Mouse (Mus musculus): ENCODE data around the gene Tmem81.

The Tmem81 gene

DNA sequence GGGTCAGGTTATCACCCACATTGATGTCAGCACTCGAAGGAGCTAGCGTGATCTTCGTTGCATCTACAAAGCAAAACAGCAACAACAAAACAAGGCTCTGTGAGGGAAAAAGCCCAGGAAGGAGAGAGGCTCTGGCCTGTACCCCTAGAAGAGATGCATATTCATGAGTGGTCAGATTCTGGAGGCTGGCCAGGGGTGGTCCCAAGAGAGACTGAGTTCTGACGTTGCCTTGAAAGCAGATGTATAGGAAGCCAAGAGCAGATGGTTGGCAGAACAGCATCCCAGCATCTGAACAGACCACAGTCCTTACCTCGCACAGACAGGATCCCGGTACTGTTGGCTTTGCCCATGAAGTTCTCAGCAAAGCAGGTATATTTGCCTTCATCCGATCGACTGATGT lies 17.0 kb downstream of the Tmem81 start:
- no peak for DNase-seq

DNA sequence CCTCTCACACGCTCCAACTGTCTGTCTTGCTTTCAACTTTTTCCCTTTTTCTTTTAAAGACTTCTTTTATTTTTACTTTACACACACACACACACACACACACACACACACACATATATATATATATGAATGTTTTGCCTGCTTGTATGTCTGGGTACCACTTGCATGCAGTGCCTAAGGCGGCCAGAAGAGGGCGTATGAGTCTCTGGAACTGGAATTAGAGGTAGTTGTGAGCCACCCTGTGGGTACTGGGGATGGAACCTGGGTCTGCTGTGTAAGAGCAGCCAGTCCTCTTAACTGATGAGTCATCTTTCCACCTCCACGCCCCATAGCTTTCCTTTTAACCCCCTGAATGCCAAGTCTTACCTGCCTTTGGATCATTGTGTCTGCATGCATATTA lies 17.9 kb downstream of the Tmem81 start:
- DNase-seq = peak; percentile 57

DNA sequence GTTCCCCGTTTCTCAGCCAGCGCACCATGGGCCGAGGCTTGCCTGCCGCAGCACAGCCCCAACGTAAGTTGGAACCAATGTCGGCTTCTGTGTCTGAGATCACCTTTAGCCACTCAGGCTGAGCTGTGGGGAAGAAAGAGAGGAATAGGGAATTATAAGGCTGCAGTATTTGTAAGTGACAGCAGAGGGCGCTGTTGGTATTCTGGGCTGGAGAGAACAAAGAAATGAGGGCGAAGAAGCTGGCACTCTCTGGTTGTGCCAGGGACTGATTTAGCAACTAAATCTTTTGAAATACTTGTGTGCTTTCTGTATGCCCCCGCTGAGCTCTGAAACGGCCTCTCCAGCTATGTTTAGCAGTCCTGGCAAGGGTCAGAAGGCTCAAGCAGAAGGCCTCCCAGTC lies 19.8 kb downstream of the Tmem81 start:
- DNase-seq = peak; percentile 59

- no peak for DNase-seq
Measured at GRCm38 (mm10) chr1:132528071-132528470, 22.0 kb downstream of the Tmem81 start.

DNA sequence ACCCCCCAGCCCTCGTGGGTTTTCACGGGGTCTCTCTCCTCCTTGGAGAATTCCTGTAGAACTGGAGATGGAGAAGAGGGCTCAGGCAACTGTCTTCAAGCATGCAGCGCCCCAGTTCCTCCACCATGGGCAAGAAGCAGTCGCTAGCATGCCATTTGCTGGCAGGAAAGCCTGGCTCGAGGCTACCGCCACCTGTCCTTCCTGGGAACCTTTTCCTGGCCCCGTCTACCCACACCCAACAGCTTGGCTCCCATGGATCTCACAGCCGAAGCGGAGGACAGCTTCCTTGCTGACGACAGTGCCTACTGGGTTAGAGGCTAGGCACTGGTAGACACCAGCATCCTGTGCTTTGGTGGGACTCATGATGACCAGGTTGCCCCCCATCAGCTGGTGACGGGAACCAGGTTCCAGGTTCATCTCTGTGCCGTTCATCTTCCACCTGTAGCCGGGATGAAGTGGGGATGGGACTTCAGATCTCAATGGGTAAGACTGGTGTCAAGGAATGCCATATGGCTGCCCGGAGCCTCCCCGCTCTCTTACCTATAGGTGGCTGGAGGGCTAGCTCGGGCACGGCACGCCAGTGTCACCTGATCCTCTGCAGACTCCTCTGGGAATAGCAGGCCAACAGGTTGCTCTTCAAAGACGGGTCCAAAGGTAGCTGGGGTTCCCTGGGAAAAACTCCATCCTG lies 22.8 kb downstream of the Tmem81 start:
- no peak for DNase-seq

GRCm38 (mm10) chr1:132530631-132531191 lies 24.7 kb downstream of the Tmem81 start:
- no peak for DNase-seq

- DNase-seq = no peak
Measured at GRCm38 (mm10) chr1:132532521-132532920, 26.5 kb downstream of the Tmem81 start.

GRCm38 (mm10) chr1:132533840-132534239 lies 27.8 kb downstream of the Tmem81 start:
- DNase-seq = no peak

DNA sequence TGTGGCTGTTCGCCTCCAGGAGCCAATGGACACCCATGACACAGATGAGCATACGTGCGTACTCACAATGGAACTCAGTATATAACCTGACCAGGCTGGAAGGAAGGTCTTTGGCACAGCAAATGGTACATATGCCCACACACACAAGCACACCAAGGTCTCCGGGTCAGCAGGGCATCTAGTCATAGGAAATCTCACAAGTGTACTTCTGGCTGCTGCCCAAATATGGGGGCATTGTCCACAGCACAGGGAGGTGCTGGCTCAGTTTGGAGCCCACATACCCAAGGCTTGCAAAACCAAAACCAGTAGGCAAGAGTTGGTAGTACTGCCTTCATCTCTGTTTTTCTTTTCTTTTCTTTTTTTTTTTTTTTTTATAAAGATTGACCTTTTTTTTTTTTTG lies 29.5 kb downstream of the Tmem81 start:
- no peak for DNase-seq

- DNase-seq = no peak
Measured at GRCm38 (mm10) chr1:132536416-132536815, 30.4 kb downstream of the Tmem81 start.

DNA sequence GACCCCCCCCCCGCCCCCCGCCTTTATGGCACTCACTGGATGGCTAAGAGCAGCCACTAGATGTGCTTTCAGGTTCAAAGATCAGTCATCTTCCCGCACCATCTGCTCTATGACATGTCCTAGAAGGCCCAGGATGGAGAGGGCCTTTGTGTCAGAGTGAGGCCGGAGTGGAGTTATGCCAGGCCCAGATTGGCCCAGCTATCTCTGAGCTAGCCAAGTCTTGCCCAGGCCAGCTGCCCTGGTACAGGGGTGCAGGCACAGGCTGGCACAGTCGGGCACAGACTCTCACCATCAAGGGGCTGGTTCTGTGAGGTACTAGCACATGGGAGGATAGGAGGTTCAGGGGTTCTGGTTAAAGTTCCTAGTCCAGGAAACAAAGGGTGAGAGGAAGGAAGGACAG lies 31.7 kb downstream of the Tmem81 start:
- no peak for DNase-seq

DNA sequence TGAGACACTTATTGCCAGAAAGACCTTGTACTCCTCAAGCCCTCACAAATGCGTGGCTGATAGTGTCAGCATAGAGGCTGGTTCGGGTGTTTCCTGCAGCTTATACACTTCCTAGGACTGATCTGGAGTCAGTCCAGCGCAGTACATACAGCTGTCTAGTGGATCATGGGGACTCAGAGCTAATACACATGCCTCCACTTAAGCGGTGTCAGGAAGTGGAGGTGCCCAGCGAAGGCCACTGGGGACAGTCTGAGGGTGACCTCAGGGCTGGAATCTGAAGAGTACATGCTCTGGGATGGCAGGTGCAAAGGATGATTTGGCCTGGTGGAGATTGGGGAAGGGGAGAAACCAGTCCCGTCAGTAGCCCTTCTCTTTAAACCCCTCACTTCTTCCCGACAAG lies 34.7 kb downstream of the Tmem81 start:
- no peak for DNase-seq

GRCm38 (mm10) chr1:132541171-132541823 lies 35.3 kb downstream of the Tmem81 start:
- no peak for DNase-seq

DNA sequence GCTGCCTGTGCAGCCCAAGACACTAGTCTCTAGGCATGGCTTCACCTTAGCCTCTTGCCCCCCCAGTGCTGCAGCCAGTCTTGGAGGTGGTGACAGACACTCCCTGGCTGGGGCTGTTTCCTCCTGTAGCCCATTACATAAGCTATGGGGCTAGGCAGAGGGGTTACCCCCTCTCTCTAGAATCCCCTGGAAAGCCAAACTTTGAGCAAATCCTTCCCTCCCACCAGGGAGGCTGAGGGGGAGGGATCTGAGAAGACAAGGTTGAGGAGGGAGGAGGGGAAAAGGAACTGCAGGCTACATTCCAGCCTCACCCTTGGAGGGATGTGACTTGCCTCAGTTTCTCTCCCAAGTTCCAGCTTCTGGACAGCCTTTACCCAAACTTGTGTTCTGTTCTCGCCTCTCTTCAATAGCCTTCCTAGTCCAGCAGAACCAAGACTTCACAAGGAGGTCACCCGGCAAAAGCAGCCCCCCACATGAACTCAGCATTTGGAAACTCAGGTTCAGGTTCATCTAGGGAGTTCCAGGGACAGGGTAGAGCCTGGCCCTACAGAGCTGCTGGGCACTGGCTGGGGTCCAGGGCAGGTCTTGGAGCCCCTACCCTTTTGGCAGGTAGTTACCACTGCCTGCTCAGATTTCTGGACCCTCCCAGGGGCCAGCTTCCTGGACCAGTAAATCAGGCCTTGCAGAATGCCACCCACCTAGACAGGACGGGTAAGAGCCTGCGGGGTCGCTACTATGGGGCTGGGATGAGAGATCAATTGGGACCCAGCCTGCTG lies 36.0 kb downstream of the Tmem81 start:
- DNase-seq = no peak

DNA sequence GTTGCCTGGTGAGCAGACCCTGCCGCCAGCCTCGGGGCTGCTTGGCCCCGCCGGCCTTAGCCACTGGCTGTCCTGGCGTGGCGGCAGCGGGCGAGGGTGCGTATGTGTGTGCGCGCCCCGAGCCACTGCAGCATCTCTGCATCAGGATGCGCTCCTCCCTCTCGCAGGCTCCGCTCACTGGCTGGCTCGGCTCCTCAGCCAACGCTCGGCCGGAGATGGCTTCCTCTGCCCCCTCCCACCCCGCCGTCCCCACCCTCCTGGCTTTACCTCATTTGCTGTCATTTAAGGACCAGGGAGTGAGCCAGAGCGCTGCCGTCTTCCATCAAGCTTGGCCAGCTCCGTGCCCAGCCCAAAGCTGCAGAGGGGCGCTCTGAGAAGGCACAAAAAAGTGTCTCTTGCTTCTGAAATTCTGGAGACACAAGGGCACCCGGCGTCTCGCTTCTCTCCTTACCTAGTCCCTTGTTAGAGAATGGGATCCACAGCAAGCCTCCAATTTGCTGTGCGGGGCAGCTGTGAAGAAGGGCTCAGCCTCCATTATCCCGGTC lies 36.8 kb downstream of the Tmem81 start, which contains the start of gene Cntn2:
TSS of gene Cntn2 (minus strand) at position 495 of the 545 bp plus-strand sequence.
- DNase-seq = no peak

- DNase-seq = no peak
Measured at GRCm38 (mm10) chr1:132543789-132544188, 37.8 kb downstream of the Tmem81 start.

DNA sequence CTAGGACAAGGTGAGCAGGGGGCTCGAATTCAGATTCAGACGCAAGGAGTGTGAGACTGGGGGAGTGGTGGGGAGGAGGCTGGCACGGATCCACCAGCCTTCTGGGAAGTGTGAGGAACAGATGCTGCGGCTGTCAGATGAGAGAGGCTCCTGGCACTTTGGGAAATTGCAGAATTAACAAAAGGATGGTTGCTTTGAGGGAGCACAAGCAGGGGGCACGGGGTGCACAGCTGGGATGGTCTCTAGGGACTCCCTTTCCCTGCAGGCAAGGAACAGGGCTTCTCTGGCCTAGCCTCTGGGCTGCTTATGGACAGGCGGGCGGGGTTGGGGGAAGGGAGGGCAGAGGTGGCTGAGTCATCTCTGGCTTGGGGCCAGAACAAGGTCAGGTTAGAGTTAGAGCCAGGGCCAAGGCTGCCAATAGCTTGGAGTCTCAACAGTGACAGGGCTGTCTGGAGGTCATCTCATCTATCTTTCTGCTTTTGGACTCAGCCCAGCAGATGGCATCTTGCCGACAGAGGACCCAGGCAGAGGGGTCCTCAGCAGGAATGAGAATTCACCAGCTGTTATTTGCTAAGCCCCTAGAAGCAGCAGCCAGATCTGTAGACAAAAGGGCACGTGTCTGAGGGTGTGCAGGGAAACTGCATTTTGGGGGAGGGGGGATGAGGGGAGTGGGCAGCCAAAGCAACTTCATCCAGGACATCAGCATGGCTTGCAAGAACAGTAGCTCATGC lies 52.0 kb downstream of the Tmem81 start:
- DNase-seq = no peak

Measured in thymus, postnatal 14 days (tissue).